Mouse (Mus musculus) heart, adult 18-20 months (tissue): ENCODE measurements around the gene Tbx15. TPM values are rescaled to one million over a fixed set of nuclear protein-coding genes. Genes with fewer than 3 reads are reported as not detected.

Experiments used
- DNase-seq, 2 experiments: peaks; one replicate each; pipeline ENCODE4 v3.0.0; 2021 to 2022; ENCODE audit warnings: mixed read lengths in 1 of 2
- total RNA-seq, 2 experiments: library from RNA; stranded (reverse); gene quantifications; 2 replicates each; pipeline ENCODE4 v1.2.3; 2021

Tbx15 gene
- total RNA-seq, 2 experiments from 2014 or later = 0.27 to 0.41 TPM

DNA sequence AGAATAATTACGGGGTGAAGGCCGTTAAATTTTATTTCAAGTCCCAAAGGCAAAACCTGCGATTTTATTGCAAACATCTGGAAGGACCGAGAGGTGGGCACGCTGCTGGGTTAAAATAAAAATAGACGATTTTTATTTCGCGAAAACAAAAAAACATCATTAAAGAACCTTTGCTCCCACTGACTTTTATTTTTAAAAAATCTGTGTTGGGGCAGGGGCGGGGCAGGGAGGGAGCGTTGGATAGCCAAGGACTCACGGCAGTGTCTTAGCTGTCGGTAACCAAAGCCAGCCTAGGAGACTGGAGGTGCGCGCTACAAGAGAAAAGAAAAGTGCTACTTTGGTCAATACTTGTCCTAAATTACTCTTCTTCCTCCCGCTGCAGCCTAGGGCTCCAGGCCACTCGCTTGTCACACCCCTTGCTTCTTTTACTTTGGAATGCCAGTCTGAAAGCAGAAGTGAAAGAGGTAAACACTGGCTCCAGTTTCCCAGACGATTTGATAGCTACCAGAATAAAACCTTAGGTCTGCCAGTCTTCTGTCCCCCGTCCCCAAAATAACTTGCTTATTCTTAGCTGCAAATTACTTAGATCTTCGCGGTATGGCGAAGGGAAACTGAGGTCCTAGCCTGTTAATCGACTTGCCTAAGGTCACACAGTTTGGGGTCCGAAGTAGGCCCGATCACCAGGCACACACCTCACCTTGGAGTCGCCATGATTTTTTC lies 8.8 kb downstream of the Tbx15 start:
- DNase-seq = peak in 1 of 2 experiments; percentile 27

DNA sequence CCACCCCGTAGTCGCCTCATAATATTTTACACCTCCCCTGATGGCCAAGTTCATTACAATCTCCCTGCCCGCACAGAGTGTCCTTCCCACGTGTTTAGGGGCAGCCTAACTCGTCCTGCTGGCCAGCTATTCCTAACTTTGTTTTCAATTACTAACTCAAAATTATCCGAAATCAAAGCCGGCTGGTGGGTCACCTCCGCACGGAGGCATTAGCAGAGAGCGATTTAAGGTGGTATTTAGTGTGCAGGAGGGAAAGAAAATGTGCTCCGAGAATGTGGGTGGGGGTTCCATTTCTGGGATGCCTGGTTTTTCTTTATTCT lies 9.3 kb downstream of the Tbx15 start:
- peak in 1 of 2 experiments; percentile 16 for DNase-seq

- DNase-seq = peak in 1 of 2 experiments; percentile 9
These were observed 9.7 kb downstream of the Tbx15 start for GRCm38 (mm10) chr3:99249906-99250305.

DNA sequence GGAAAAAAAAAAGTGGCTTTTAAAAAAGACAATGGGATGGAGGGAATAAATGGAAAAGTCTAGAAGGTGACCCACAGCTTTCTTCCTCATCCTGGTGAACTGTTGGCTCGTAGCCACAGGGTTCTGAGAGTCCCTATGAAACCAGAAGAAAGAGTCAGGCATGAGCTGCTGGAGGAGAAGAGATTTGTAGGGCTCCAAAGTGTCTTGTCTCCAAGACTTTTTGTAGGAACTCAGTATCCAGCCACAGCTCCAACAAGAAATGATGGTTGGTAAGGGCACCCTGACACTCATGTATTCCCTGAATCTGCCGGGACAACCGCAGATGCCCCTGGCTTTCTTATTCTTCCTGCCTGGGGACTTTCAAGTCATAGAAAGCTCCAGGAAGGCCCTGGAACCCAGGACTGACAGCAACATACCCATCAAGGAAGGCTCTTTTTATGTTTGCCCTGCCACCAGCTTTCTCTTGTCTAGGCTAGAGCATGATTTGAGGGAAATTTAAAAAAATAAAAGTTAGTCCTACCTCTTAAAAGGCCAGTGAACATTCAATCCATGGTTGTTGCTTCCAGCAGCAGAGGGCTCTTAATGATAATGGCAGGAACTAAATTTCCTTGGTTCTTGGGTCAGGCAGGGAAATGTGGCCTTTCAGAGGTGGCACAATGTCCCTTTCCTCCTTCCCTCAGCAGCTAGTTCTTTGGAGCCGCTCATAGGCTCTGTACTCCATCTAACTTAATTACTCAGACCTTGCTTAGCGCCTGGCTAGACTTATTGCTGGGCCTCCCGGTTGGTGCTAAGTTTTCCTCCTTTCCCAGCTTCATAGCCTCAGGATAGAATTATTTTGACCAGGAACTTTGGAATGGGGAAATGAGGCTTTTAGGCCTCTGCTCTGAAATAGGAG lies 11.3 kb downstream of the Tbx15 start:
- DNase-seq = no peak

- peak in 1 of 2 experiments; percentile 25 for DNase-seq
These were observed 12.4 kb downstream of the Tbx15 start for GRCm38 (mm10) chr3:99252461-99253091.

- DNase-seq = peak in 1 of 2 experiments; percentile 25
These were observed 12.9 kb downstream of the Tbx15 start for GRCm38 (mm10) chr3:99253092-99253488.

GRCm38 (mm10) chr3:99253497-99254451 lies 13.6 kb downstream of the Tbx15 start:
- DNase-seq = peak; percentile 18 to 64

- peak in 1 of 2 experiments; percentile 29 for DNase-seq
These were observed 14.5 kb downstream of the Tbx15 start for GRCm38 (mm10) chr3:99254559-99255151.

DNA sequence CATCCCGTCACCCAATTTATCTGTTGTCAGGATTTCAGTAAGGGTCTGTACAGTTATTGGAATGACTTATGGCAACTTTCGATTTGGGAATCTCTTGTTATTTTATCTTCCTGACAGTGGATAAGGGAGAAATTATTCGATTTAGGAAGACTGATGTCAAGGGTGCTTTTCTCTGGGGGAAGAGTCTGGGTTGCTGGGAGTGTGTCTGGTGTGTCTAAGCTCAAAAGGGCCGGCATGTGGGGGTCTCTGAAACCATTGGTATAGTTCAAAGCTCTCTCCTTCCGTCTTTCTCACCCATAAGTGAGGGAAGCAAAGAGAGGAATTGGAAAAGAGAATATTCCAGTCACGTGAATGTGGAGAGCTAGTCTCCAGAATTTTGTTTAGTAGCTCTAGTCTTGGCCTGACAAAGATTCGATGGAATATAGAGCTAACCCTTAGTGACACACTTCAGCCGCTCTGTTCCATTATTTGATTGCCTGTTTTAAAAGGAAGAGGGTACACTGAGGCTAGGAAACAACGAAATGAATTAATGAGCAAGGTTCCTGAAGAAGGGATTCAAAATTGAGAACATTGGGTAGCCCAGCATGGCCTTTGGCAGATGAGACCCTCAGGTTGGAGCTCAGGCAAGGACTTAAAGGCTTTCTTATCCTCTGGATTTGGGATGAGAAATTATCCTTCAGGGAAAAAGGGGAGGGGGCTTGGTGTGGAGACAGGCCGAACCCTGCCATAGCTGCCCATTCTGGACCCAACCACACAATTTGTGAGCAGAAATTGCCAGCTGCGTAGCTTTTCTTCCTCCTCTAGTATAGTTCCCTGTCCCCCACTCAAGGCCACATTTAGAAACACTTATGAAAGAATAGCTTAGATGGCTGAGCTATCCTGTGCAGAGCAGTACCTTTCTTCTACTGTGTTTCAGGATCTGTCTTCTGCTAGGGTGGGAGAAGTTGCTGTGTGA lies 15.5 kb downstream of the Tbx15 start:
- peak in 1 of 2 experiments; percentile 5 for DNase-seq

DNA sequence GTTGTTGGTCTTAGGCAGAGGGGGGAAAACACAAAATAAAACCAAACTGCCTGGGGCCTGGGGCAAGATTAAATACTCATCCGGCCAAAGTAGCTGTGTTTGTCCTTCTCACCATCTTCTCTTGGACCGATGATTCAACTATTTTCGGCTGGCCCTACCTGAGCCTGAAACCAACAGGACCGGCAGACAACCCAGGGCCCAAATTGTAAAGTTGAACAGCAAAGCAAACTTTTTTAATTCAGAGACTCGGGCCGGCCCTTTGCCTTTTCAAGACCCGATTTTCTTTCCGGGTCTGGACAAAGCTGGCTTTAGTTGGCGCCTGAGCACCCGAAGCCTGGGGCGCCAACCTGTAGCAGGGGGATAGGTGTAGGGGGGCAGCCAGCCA lies 16.2 kb downstream of the Tbx15 start:
- DNase-seq = no peak

DNA sequence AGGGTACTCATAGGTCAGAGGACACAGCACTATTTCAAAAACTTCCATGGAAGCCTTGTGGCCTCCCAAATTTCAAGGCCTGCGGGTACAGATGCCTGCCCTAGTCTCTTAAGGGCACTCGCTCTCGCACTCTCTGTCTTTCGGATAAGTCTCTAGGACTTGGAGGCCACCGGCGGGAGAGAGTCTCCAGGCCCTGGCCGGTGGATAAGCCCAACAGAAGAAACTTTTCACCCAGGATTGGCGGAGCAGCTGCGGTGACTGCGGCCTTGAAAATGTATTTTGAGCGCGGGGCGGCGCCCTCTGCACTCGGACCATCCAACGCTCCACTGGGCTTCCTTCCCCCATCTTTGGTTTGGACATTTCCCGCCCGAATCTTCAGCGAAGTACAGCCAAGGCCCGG lies 16.6 kb downstream of the Tbx15 start:
- DNase-seq = peak in 1 of 2 experiments; percentile 12

GRCm38 (mm10) chr3:99257586-99258577 lies 17.7 kb downstream of the Tbx15 start:
- DNase-seq = peak in 1 of 2 experiments; percentile 2

- peak in 1 of 2 experiments; percentile 3 for DNase-seq
These were observed 19.6 kb downstream of the Tbx15 start for GRCm38 (mm10) chr3:99259741-99260270.

DNA sequence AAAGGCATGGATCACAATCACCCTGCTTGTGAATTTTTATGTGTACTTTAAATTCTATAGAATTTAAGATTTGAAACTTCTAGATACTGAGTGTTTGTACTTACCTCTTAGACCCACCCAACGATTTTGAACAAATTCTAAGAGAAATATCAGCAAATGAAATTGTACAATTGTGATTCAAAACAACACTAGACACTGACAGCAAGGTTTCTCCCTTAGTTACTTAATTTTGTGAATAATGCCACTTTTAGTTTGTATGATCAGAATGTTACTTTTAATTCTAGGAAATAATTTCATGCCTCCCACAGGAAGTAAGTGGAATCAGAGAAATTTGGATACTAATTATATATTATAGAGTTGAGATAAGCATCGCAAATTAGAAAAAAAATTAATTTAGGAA lies 20.2 kb downstream of the Tbx15 start:
- no peak for DNase-seq

DNA sequence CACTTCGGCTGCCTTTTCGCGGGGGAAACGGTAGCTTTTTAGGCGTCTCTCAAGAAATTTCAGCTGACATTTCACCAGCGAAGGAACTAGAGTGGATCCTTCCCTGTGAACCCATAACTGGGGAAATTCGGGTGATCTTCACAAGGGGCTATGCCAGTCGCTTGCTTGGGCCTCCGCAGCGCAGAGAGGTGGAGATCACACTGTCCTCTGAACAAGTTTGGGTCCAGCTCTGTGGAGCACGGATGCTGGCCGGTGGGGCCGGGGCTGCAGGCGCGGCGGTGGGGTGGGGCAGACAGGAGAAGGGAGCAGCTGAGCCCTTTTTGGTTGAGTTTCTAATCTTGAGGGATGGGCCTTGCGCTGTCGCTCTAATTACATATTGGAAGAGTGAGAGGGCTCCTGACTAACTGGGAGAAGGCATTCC lies 21.2 kb downstream of the Tbx15 start:
- peak in 1 of 2 experiments; percentile 3 for DNase-seq

GRCm38 (mm10) chr3:99261986-99262385 lies 21.8 kb downstream of the Tbx15 start:
- DNase-seq = no peak

GRCm38 (mm10) chr3:99263471-99263903 lies 23.3 kb downstream of the Tbx15 start:
- DNase-seq = no peak

DNA sequence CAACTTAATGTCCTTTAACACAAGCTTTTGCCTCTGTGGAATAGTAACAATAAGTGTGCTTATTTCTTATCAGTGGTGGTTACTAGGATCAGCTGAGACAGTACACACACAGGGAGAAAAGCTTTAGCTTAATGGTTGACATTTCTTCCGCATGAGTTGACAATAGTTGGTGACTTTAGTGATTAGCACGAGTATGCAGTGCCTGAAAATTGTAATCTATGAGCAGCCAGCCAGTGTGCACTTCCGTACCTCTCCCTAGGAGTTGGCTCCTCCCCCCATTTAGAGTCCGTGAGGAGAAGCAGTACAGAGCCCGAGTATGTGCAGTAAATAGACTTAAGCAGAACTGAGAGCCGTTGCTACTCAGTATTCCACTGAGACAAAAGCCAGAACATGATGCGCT lies 24.5 kb downstream of the Tbx15 start:
- no peak for DNase-seq
